Mouse (Mus musculus): ENCODE data around the gene Gm10188.

The Gm10188 gene

GRCm38 (mm10) chr1:132229667-132230066 is at the start of gene Gm10188:
Gene Gm10188 (minus strand): TSS chr1:132229767.
- DNase-seq (ENCODE audit: low spot score in 2 of 2), result no peak

GRCm38 (mm10) chr1:132277124-132277523 is 47.6 kb upstream of the Gm10188 start:
- DNase-seq (ENCODE audit: low spot score in 2 of 2), result no peak

DNA sequence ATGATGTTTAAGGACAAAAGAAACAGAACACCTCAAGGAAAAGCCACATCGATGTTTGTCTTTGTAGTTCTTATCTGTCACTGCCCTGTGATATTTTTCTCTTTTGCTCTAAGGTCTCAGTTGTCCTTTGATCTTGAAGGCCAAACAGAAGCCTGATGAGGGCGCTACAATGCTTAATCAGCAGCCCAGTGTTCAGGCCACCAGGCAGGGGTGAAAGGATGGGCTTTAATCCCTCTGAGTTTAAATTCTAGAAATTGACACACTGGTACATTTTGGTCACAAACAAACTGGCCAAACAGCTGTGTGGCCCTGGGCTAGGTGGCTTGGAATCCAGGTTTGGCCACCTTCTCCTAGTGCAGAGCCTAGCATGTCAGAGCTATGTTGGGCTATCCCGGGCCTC is 47.1 kb upstream of the Gm10188 start:
- no peak for DNase-seq (ENCODE audit: low spot score in 2 of 2)

GRCm38 (mm10) chr1:132271237-132271636 is 41.7 kb upstream of the Gm10188 start:
- no peak for DNase-seq (ENCODE audit: low spot score in 2 of 2)

DNA sequence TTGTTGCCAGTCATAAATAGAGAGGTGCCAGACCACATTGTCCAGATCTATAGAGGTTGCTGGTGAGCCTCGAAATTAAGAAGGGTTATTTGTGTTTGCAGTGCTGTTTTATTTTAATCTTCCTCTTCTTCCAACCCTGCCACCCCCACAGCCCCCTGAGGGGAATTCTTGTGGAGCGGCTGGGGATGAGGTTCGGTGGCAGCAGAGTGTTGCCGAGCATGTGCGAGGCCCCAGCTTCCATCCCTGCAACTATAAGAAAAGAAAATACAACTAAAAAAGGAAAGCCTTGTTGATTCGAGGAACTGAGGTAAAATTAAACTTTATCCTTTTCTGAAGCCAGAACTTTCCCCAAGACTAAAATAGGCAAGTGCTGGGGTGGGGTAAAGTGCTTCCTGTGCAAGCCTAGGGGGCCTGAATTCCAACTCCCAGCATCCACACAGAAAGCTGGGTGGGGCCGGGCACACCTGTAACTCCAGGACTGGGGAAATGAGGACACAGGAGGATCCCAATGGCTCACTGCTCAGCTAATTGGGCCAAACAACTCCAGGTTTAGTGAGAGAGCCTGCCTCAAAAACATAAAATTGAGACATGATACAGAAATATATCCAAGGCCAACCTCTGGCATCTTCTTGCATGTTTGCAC is 39.0 kb upstream of the Gm10188 start:
- DNase-seq (ENCODE audit: low spot score in 2 of 2), result no peak

DNA sequence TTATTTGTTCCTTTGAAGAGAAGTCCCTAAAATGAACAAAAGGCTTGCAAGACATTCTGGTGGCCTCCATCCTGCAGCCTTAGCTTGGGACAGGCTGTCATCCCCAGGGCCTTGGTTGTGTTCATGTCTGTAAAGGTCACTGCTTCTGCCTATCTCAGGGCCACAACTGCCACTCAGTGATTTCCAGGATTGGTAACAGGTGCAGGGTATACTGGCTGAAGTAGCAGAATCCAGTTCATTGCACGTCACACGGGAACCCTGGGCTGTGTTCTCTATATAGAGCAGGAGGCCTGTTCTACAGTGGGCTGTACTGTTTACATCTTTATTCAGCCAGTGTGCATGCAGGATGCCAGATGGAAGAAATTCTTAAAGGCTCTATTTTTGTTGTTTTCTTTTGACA is 38.4 kb upstream of the Gm10188 start:
- no peak for DNase-seq (ENCODE audit: low spot score in 2 of 2)

- DNase-seq (ENCODE audit: low spot score in 2 of 2), result no peak
Observed at GRCm38 (mm10) chr1:132266791-132267557, 37.4 kb upstream of the Gm10188 start.

DNA sequence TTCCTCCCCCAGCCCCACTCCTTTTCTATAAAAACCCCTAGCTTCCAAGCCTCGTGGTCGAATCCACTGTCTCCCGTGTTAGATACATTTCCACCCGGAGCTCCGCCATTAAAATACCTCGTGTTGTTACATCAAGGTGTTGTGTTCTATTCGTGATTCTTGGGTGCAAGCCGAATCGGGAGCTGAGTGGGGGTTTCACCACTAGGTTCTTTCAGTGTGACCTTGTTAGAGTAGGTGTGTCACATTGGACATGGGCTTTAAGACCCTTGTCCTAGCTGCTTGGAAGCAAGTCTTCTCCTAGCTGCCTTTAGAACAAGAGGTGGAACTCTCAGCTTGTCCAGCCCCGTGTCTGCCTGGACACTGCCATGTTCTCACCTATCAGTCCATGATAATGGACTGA is 36.4 kb upstream of the Gm10188 start:
- DNase-seq (ENCODE audit: low spot score in 2 of 2), result no peak

DNA sequence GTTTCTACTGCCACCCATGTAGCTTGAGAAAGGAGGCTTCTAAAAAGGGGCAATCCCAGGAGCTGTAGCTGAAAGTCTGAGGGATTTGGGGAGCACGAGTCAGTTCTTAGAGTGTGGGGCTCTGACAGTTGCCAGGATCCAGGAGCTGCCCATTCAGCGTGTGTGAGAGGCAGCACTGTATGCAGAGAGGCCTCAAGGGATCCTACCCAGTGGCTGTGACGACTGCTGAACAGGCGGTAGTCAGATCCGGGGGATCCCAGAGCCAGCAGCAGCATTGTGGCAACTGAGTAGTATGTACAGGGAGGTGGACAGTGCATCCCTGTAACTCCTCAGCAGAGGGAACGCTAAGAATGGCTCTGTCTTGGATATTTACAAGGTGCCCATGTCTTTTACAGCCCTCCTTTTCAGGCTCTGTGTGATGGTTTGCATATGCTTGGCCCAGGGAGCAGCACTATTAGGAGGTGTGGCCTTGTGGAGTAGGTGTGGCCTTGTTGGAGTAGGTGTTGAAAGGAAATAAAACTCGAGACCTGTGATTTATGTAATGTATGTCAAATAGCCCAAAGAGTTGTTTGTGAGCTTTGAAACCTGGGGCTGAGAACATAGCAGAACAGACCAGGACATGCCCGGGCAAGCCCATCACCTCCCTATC is 35.8 kb upstream of the Gm10188 start:
- DNase-seq (ENCODE audit: low spot score in 2 of 2), result no peak

DNA sequence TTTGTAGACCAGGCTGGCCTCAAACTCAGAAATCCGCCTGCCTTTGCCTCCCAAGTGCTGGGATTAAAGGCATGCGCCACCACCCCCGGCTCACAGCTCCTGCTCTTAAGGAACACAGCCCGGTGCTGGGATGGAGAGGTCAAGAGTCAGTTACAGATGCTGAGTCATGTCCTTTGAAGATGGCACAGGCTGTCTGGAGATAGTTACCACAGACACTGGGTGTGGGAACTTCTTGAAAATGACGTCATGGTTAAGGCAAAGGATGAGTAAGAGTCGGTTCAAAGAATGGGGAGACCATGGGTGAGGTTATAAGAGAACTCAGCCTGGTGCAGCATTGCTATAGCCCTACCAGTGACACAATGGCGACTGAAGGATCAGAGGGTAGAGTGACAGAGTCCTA is 35.0 kb upstream of the Gm10188 start:
- no peak for DNase-seq (ENCODE audit: low spot score in 2 of 2)

- DNase-seq (ENCODE audit: low spot score in 2 of 2), result no peak
Observed at GRCm38 (mm10) chr1:132263618-132264017, 34.1 kb upstream of the Gm10188 start.

DNA sequence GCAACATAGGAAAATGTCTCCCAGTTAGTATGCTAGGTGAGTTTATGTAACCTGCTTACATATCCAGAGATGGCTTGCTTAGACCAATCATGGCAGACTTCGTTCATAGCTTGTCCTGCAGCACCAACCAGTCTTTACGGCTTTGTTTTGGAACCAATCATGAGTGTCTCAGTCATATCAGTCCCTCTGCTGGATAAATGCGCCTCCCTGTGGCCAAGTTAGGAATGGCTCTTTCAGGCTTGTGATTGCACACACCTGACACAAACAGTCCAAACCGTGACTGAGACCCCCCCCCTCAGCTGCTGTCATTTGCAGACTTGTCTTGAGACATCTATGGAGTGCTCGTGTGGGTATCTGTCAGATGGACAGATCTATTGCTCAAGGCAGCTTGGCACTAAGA is 31.5 kb upstream of the Gm10188 start:
- peak in 1 of 2 experiments; percentile 18 for DNase-seq (ENCODE audit: low spot score in 2 of 2)

GRCm38 (mm10) chr1:132260331-132260730 is 30.8 kb upstream of the Gm10188 start:
- no peak for DNase-seq (ENCODE audit: low spot score in 2 of 2)

- DNase-seq (ENCODE audit: low spot score in 2 of 2), result no peak
Observed at GRCm38 (mm10) chr1:132254467-132254866, 24.9 kb upstream of the Gm10188 start.

GRCm38 (mm10) chr1:132246641-132247040 is 17.1 kb upstream of the Gm10188 start:
- no peak for DNase-seq (ENCODE audit: low spot score in 2 of 2)

GRCm38 (mm10) chr1:132246137-132246536 is 16.6 kb upstream of the Gm10188 start:
- DNase-seq (ENCODE audit: low spot score in 2 of 2), result peak; percentile 3 to 50

DNA sequence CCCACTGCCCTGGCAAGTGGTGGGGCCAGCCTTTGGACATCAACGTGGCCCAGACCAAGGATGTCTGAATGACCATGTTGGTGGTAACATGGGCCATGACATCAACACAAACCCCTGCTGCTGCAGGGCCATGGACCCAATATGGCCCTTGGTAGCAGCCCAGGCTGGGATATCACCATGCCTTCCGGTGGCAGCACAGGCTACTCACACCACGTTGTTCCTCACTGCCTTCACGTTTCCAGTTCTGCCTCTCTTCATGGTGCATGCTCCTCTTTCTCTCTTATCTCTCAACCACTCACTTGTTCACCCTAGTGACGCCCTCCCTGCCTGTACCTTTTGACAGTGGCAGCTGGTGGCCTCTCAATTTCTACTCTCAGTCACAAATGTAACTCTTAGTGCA is 15.4 kb upstream of the Gm10188 start:
- no peak for DNase-seq (ENCODE audit: low spot score in 2 of 2)

GRCm38 (mm10) chr1:132237585-132238159 is 8.1 kb upstream of the Gm10188 start:
- DNase-seq (ENCODE audit: low spot score in 2 of 2), result peak; percentile 17 to 60

GRCm38 (mm10) chr1:132234757-132235273 is 5.2 kb upstream of the Gm10188 start:
- no peak for DNase-seq (ENCODE audit: low spot score in 2 of 2)

DNA sequence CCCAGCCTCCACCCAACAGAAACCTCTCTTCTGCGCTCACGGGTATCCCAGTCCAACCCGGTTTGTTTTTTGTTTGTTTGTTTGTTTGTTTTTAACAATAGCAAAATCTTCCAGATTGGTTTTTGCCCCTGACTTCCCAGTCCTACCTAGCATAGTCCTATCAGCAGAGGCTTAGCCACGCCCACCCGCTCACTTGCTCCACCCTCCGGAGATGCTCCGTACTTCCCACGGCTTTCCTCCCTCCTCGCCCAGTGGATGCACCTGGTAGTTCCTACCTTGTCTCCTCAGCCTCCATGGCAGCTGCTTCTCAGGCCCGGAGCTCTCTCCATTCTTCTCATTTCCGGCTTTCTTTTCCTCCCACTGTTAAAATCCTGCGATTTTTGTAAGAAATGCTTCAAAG is 4.0 kb upstream of the Gm10188 start:
- no peak for DNase-seq (ENCODE audit: low spot score in 2 of 2)

GRCm38 (mm10) chr1:132231470-132232274 is 2.1 kb upstream of the Gm10188 start:
- DNase-seq (ENCODE audit: low spot score in 2 of 2), result no peak
